Mouse (Mus musculus): Measurements from ENCODE around the gene Tssk6.

GRCm38 (mm10) chr8:69918506-69918905, 16.5 kb downstream of the Tssk6 start:
- TF ChIP-seq CTCF (IDR thresholded peaks at IDR 0.05; ENCODE audit: extremely low read depth, insufficient read depth, insufficient read length, insufficient replicate concordance) (no peak), POLR2A (IDR thresholded peaks at IDR 0.05; ENCODE audit: low read depth, low read length) (no peak)

Data from spleen, adult 2 months (tissue).